Mouse (Mus musculus): ENCODE measurements around the gene Srl. TPM values are rescaled to one million over a fixed set of nuclear protein-coding genes. Genes with fewer than 3 reads are reported as not detected.
A peak's percentile ranks its signal among the peaks of the same experiment; 100 is the strongest.

Gene Srl
- total and polyA plus RNA-seq, 2 experiments from 2014 or later, result 419 to 910 TPM

DNA sequence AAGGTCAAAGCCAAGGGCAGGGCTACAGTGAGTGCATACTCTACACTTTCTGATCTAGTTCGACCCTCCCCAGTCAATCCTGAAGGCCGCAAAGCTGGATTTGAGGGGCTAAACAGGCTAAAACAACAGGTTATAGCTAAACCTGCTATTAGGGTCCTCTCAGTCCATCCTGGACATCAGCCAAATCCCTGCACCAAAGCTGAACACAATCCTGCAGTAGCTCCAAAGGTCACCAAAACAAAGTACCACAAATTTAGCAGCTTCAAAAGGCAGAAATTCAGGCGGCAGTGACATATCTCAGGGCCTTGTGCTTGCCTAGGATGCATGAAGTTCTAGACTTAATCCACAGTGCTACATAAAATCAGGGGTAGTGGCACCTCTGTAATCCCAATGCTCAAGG is 35.4 kb downstream of the Srl start:
- Histone ChIP-seq H3K27ac (ENCODE audit: low read depth) (peak overlapping the region; percentile 81), H3K4me3 (ENCODE audit: low read depth, low read length) (no peak overlapping the region), H3K4me1 (ENCODE audit: control insufficient read depth, insufficient read depth) (peaks cover 48% of the 10 kb centered on the region)

DNA sequence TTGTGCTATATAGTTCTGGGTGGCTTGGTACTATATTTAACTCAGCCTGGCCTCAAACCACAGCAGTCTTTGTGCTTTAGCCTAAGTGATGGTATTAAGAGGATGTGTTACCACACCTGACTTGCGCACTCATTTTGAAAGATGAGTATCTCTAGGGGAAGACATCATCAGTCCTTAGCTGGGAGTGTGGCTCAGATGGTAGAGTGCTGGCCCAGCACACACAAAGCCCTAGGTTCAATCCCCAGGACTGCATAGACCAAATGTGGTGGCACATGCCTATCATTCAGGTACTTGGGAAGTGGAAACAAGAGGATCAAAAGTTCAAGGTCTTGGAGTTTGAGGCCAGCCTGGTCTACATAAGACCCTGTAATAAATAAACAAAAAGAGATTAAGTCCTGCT is 38.1 kb downstream of the Srl start:
- DNase-seq (ENCODE audit: low spot score) (no peak), ATAC-seq (ENCODE audit: insufficient read depth, low read depth) (no peak)
- H3K9ac ChIP-seq (replicated peaks; ENCODE audit: low read depth, low read length), result no peak overlapping the region
- H3K9me3 ChIP-seq (replicated peaks; ENCODE audit: control insufficient read depth, low read length), result no peaks in the 10 kb centered on the region
- no peaks in the 10 kb centered on the region for H3K27me3 ChIP-seq (ENCODE audit: control insufficient read depth, insufficient read depth, low read length)
- peak overlapping the region; percentile 94 for H3K27ac ChIP-seq (ENCODE audit: low read depth)
- H3K4me2 ChIP-seq (ENCODE audit: low read depth, low read length), result no peak overlapping the region
- TF ChIP-seq EP300 (IDR thresholded peaks at IDR 0.05; ENCODE audit: low read depth) (no peak), CTCF (IDR thresholded peaks at IDR 0.05; ENCODE audit: low read depth) (no peak)
- peaks cover 20% of the 10 kb centered on the region; the same call in 1 of the 2 replicates for H3K36me3 ChIP-seq (replicated peaks; ENCODE audit: control insufficient read depth, insufficient read depth, low read length)
- 87% methylated on average over 1 of the region's 1 CpGs for WGBS
- H3K4me1 ChIP-seq (ENCODE audit: control insufficient read depth, insufficient read depth), result peaks cover 45% of the 10 kb centered on the region
- H3K4me3 ChIP-seq (ENCODE audit: low read depth, low read length), result no peak overlapping the region

More for the DNA sequence above, 35.4 kb downstream of the Srl start:
- ATAC-seq (ENCODE audit: insufficient read depth, low read depth), result no peak
- Histone ChIP-seq H3K4me2 (ENCODE audit: low read depth, low read length) (no peak overlapping the region), H3K36me3 (replicated peaks; ENCODE audit: control insufficient read depth, insufficient read depth, low read length) (peaks cover 26% of the 10 kb centered on the region; the same call in 1 of the 2 replicates), H3K27me3 (ENCODE audit: control insufficient read depth, insufficient read depth, low read length) (no peaks in the 10 kb centered on the region), H3K9ac (replicated peaks; ENCODE audit: low read depth, low read length) (no peak overlapping the region), H3K9me3 (replicated peaks; ENCODE audit: control insufficient read depth, low read length) (no peaks in the 10 kb centered on the region)
- DNase-seq (ENCODE audit: low spot score), result no peak
- WGBS, result 55% methylated on average over 3 of the region's 3 CpGs
- TF ChIP-seq CTCF (IDR thresholded peaks at IDR 0.05; ENCODE audit: low read depth), result no peak
- TF ChIP-seq EP300 (IDR thresholded peaks at IDR 0.05; ENCODE audit: low read depth), result no peak

DNA sequence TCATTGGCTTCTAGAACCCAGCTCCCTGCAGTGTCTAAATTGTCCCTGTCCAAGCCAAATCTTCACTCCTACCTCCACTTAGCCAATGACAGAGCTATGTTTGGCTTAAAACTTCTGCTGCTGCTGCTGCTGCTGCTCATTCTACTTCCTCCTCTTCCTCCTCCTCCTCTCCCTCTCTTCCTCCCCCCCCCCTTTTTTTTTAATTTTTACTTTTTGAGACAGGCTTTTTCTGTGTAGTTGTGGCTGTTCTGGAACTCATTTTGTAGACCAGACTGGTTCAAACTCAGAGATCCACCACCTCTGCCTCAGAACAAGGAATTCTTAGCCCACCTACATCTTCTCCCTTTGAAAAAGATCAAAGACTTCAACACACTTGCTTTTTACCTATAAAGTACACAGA is 39.0 kb downstream of the Srl start:
- peak overlapping the region; percentile 94 for H3K27ac ChIP-seq (ENCODE audit: low read depth)

DNA sequence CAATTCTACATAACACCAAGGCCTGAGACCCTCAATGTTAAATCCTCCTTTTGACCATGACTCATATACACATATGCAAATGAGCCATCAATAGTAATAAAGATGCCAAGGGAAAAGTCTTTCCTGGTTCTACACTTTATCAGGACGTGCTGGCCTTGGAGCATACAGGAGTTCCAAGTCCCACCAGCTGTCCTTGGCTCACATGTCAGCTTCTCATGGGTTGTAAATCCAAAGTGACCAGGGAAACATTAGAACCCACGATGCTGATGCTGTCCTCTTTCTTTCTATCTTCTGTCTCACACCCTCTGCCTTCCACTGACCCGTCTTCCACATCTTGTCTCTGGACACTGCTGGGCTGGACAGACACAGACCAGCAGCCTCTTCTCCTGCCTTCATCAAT is 39.9 kb downstream of the Srl start:
- H3K9me3 ChIP-seq (replicated peaks; ENCODE audit: control insufficient read depth, low read length), result no peaks in the 10 kb centered on the region
- ATAC-seq (ENCODE audit: insufficient read depth, low read depth) (no peak), DNase-seq (ENCODE audit: low spot score) (no peak)
- WGBS, result 60% methylated on average over 3 of the region's 3 CpGs
- H3K27me3 ChIP-seq (ENCODE audit: control insufficient read depth, insufficient read depth, low read length), result no peaks in the 10 kb centered on the region
- H3K4me3 ChIP-seq (ENCODE audit: low read depth, low read length), result no peak overlapping the region
- peaks cover 21% of the 10 kb centered on the region; the same call in 1 of the 2 replicates for H3K36me3 ChIP-seq (replicated peaks; ENCODE audit: control insufficient read depth, insufficient read depth, low read length)
- no peak overlapping the region for H3K9ac ChIP-seq (replicated peaks; ENCODE audit: low read depth, low read length)
- TF ChIP-seq CTCF (IDR thresholded peaks at IDR 0.05; ENCODE audit: low read depth) (no peak), EP300 (IDR thresholded peaks at IDR 0.05; ENCODE audit: low read depth) (no peak)
- peaks cover 51% of the 10 kb centered on the region for H3K4me1 ChIP-seq (ENCODE audit: control insufficient read depth, insufficient read depth)
- H3K27ac ChIP-seq (ENCODE audit: low read depth), result peak overlapping the region; percentile 94
- H3K4me2 ChIP-seq (ENCODE audit: low read depth, low read length), result no peak overlapping the region

More for the DNA sequence above, 39.0 kb downstream of the Srl start:
- H3K9ac ChIP-seq (replicated peaks; ENCODE audit: low read depth, low read length), result no peak overlapping the region
- no peak for ATAC-seq (ENCODE audit: insufficient read depth, low read depth)
- TF ChIP-seq CTCF (IDR thresholded peaks at IDR 0.05; ENCODE audit: low read depth) (no peak), EP300 (IDR thresholded peaks at IDR 0.05; ENCODE audit: low read depth) (no peak)
- no peak overlapping the region for H3K4me3 ChIP-seq (ENCODE audit: low read depth, low read length)
- no peak overlapping the region for H3K4me2 ChIP-seq (ENCODE audit: low read depth, low read length)
- DNase-seq (ENCODE audit: low spot score), result no peak
- no peaks in the 10 kb centered on the region for H3K9me3 ChIP-seq (replicated peaks; ENCODE audit: control insufficient read depth, low read length)
- peaks cover 20% of the 10 kb centered on the region; the same call in 1 of the 2 replicates for H3K36me3 ChIP-seq (replicated peaks; ENCODE audit: control insufficient read depth, insufficient read depth, low read length)
- peaks cover 54% of the 10 kb centered on the region for H3K4me1 ChIP-seq (ENCODE audit: control insufficient read depth, insufficient read depth)
- H3K27me3 ChIP-seq (ENCODE audit: control insufficient read depth, insufficient read depth, low read length), result no peaks in the 10 kb centered on the region

DNA sequence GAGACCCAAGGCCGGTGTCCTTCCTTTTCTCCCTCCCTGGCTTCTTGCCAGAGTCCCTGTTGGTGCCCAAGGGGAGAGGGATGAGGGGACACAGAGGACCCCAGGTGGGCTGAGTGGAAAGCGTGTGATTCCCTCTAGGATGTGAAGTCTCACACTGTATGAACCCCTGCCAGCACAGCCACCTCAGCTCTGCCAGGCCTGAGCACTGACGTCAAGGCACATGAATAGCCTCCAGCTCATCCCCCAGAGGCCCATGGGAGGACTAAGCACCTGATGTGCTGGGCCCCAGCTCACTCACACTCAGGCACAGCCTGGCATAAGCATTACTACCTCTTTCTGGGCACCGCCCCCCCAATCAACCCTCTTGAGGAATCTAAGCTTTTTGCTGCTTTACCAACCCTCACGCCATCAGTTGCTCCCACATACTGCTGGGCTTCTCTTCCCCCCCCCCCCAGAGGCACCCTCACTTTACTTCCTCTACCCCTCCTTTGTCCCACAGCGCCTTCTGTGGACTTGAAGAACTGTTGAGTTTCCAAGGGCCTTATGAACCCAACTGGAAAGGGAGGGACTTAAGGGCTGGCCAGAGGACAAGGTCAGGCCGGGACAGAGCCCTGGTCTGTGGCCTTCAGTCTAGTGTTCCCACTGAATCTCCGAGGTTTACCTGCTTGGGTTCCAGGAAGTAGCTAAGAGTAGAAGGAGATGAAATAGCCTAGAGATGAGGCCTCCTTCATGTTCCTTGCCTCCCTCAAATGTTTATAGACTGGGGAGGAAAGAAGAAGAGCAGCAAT is 40.8 kb downstream of the Srl start:
- Histone ChIP-seq H3K4me2 (ENCODE audit: low read depth, low read length) (peak overlapping the region; percentile 20; the same call in 1 of the 2 replicates), H3K36me3 (replicated peaks; ENCODE audit: control insufficient read depth, insufficient read depth, low read length) (peaks cover 26% of the 10 kb centered on the region; the same call in 1 of the 2 replicates), H3K4me1 (ENCODE audit: control insufficient read depth, insufficient read depth) (peaks cover 42% of the 10 kb centered on the region), H3K9ac (replicated peaks; ENCODE audit: low read depth, low read length) (peak overlapping the region; percentile 35), H3K27ac (ENCODE audit: low read depth) (peak overlapping the region; percentile 94), H3K9me3 (replicated peaks; ENCODE audit: control insufficient read depth, low read length) (no peaks in the 10 kb centered on the region), H3K4me3 (ENCODE audit: low read depth, low read length) (no peak overlapping the region), H3K27me3 (ENCODE audit: control insufficient read depth, insufficient read depth, low read length) (no peaks in the 10 kb centered on the region)
- 47% methylated on average over 8 of the region's 8 CpGs for WGBS
- DNase-seq (ENCODE audit: low spot score) (peak; percentile 85), ATAC-seq (ENCODE audit: insufficient read depth, low read depth) (peak; percentile 90)
- TF ChIP-seq CTCF (IDR thresholded peaks at IDR 0.05; ENCODE audit: low read depth) (no peak), EP300 (IDR thresholded peaks at IDR 0.05; ENCODE audit: low read depth) (peak; percentile 76; the same call in 1 of the 2 replicates)

All from heart, postnatal 0 days (tissue).